Mouse (Mus musculus) limb, embryonic 15.5 days (tissue): ENCODE data around the gene Gm20388. TPM values are rescaled to one million over a fixed set of nuclear protein-coding genes. Genes with fewer than 3 reads are reported as not detected.

Experiments used
- ATAC-seq: fragments of 200-750 bp; cut with Nextera tagmentation; 2 replicates; pipeline ENCODE4 v1.8.0; 2017; ENCODE audit warnings: low read depth, moderate TSS enrichment; ENCODE audit not compliant: insufficient number of reproducible peaks, low FRiP score, low TSS enrichment
- H3K27ac ChIP-seq: fragments of 300-500 bp; sonication (generic); 2 replicates; pipeline ENCODE4 v1.5.1; 2015; ENCODE audit warnings: moderate library complexity, mild to moderate bottlenecking, inconsistent platforms
- H3K27me3 ChIP-seq: fragments of 300-500 bp; sonication (generic); 2 replicates; pipeline ENCODE4 v1.6.1; 2015; ENCODE audit warnings: inconsistent platforms
- H3K36me3 ChIP-seq: fragments of 300-500 bp; sonication (generic); 2 replicates; pipeline ENCODE4 v1.6.1; 2015; ENCODE audit warnings: inconsistent platforms
- H3K4me1 ChIP-seq: fragments of 300-500 bp; sonication (generic); 2 replicates; pipeline ENCODE4 v1.6.1; 2015; ENCODE audit warnings: inconsistent platforms
- H3K4me2 ChIP-seq: fragments of 300-500 bp; sonication (generic); 2 replicates; pipeline ENCODE4 v1.6.1; 2015; ENCODE audit warnings: mild to moderate bottlenecking, inconsistent platforms
- H3K4me3 ChIP-seq: fragments of 300-500 bp; sonication (generic); 2 replicates; pipeline ENCODE4 v1.5.1; 2015; ENCODE audit warnings: mild to moderate bottlenecking, inconsistent platforms
- H3K9ac ChIP-seq: fragments of 300-500 bp; sonication (generic); 2 replicates; pipeline ENCODE4 v1.6.1; 2015; ENCODE audit warnings: inconsistent platforms
- H3K9me3 ChIP-seq: fragments of 300-500 bp; sonication (generic); 2 replicates; pipeline ENCODE4 v1.6.1; 2016; ENCODE audit warnings: inconsistent platforms
- WGBS: fragments of 180-500 bp; shearing (Covaris S2); methylation state at CpG from one replicate; pipeline ENCODE4 v1.1.7; 2015; 5-methylcytosine and 5-hydroxymethylcytosine counted together
- polyA plus RNA-seq: library from polyadenylated mRNA; unstranded; fragments of >200 nt; fragmentation: Nextera tagmentation; extraction: Ambion mirVana; gene quantifications from 2 replicates; pipeline ENCODE4 v1.2.1, GENCODE M21; 2015

Gm20388 gene
- polyA plus RNA-seq, 1 experiment from 2014 or later = 4.9 TPM

GRCm38 (mm10) chr8:123891883-123892585, 3981.4 kb downstream of the Gm20388 start:
- no peaks in the 10 kb centered on the region for H3K36me3 ChIP-seq
- no peak for ATAC-seq
- H3K4me2 ChIP-seq = peak overlapping the region; percentile 43
- no peak overlapping the region for H3K27ac ChIP-seq
- WGBS = 1% methylated on average over 49 of the region's 49 CpGs
- H3K27me3 ChIP-seq = peaks cover 73% of the 10 kb centered on the region
- H3K4me1 ChIP-seq = peaks cover 15% of the 10 kb centered on the region
- no peaks in the 10 kb centered on the region for H3K9me3 ChIP-seq
- peak overlapping the region; percentile 24 for H3K4me3 ChIP-seq
- 0 out of 2 replicates have a peak overlapping the region, but pooled peaks have one; percentile 14 for H3K9ac ChIP-seq

GRCm38 (mm10) chr8:123892586-123893155, 3982.0 kb downstream of the Gm20388 start:
- WGBS = 8% methylated on average over 30 of the region's 30 CpGs
- Histone ChIP-seq H3K36me3 (no peaks in the 10 kb centered on the region), H3K27ac (no peak overlapping the region), H3K27me3 (peaks cover 73% of the 10 kb centered on the region), H3K9ac (no peak overlapping the region), H3K4me2 (no peak overlapping the region), H3K4me1 (peaks cover 15% of the 10 kb centered on the region), H3K4me3 (peak overlapping the region; percentile 24), H3K9me3 (no peaks in the 10 kb centered on the region)
- no peak for ATAC-seq

DNA sequence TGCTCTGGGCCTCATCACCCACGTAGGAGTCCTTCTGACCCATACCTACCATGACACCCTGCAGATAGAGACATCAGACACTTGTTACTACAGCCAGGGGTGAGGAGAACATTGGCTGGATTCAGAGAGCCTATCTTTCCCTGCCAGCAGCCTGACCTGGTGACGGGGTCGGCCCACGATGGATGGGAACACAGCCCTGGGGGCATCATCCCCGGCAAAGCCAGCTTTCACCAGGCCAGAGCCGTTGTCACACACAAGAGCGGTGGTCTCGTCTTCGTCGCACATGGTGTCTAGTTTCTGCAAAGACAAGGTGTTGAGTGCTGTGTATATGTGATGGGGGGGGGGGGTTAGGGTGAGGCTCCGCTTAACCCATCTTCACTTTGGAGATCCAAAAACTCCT, 3982.8 kb downstream of the Gm20388 start:
- 76% methylated on average over 11 of the region's 11 CpGs for WGBS
- no peak for ATAC-seq

GRCm38 (mm10) chr8:123894502-123895097, 3984.0 kb downstream of the Gm20388 start, which contains the start of gene Acta1:
Gene Acta1 (minus strand): TSS chr8:123894751.
- Histone ChIP-seq H3K4me2 (no peak within 1 kb of the TSS), H3K9ac (no peak within 1 kb of the TSS), H3K36me3 (0 out of 2 replicates have a peak, but pooled peaks cover 10% of the 10 kb centered on the region), H3K9me3 (no peaks in the 10 kb centered on the region), H3K4me3 (peak within 1 kb of the TSS; percentile 7; the same call in 1 of the 2 replicates), H3K27ac (no peak within 1 kb of the TSS; the same call in 1 of the 2 replicates), H3K4me1 (peaks cover 15% of the 10 kb centered on the region), H3K27me3 (peaks cover 73% of the 10 kb centered on the region)
- peak; percentile 70; the same call in 1 of the 2 replicates for ATAC-seq
- WGBS = 26% methylated on average over 15 of the region's 15 CpGs

More for the DNA sequence above, 3982.8 kb downstream of the Gm20388 start:
- H3K36me3 ChIP-seq = 0 out of 2 replicates have a peak, but pooled peaks cover under 1% of the 10 kb centered on the region
- no peaks in the 10 kb centered on the region for H3K9me3 ChIP-seq
- H3K9ac ChIP-seq = no peak overlapping the region
- no peak overlapping the region for H3K4me2 ChIP-seq
- peaks cover 73% of the 10 kb centered on the region for H3K27me3 ChIP-seq
- H3K27ac ChIP-seq = no peak overlapping the region
- H3K4me1 ChIP-seq = peaks cover 15% of the 10 kb centered on the region
- 0 out of 2 replicates have a peak overlapping the region, but pooled peaks have one; percentile 24 for H3K4me3 ChIP-seq

GRCm38 (mm10) chr8:123895230-123895629, 3984.6 kb downstream of the Gm20388 start:
- H3K9me3 ChIP-seq = no peaks in the 10 kb centered on the region
- H3K9ac ChIP-seq = no peak overlapping the region
- H3K4me1 ChIP-seq = peaks cover 15% of the 10 kb centered on the region
- ATAC-seq = peak; percentile 23; the same call in 1 of the 2 replicates
- peaks cover 14% of the 10 kb centered on the region; the same call in 1 of the 2 replicates for H3K36me3 ChIP-seq
- H3K4me3 ChIP-seq = no peak overlapping the region
- H3K27me3 ChIP-seq = peaks cover 67% of the 10 kb centered on the region
- no peak overlapping the region; the same call in 1 of the 2 replicates for H3K27ac ChIP-seq
- no peak overlapping the region for H3K4me2 ChIP-seq
- 63% methylated on average over 4 of the region's 4 CpGs for WGBS

DNA sequence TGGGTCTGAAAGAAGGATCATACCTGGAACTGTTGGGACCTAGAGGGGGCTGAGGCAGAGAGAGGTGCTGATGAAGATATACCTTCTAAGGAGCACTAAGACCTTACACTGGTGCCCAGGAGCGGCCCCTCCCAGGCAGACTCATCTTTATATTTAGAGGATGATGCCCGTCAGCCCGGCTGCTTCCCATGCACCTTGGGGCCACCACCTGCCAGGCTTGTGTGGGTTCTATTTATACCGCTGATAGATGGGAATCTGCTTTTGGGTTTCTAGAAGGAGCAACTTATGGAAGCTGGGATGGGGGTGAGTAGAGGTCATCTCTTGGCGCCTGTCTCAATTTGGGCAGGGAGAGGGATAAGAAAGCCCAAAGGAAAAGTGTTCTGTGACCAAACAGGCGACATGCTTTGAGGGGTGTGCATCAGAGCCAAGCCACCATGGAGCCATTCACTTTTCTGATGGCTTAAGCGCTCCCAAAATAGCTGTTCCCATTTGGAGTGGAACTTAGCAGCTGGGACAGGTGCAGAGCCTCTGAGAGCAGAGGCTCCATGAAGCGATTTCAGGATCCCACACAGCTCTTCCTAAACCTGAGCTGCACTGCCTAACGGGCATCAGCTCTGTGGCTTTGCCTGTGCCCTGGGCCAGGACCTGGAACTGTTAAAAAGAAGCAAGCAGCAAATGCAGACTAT, 3985.2 kb downstream of the Gm20388 start:
- H3K27ac ChIP-seq = no peak overlapping the region
- H3K4me1 ChIP-seq = peaks cover 15% of the 10 kb centered on the region
- 70% methylated on average over 9 of the region's 9 CpGs for WGBS
- no peak overlapping the region for H3K9ac ChIP-seq
- H3K36me3 ChIP-seq = peaks cover 20% of the 10 kb centered on the region
- 0 out of 2 replicates have a peak, but pooled peaks have one; percentile 27 for ATAC-seq
- peaks cover 62% of the 10 kb centered on the region for H3K27me3 ChIP-seq
- H3K4me2 ChIP-seq = no peak overlapping the region
- no peaks in the 10 kb centered on the region for H3K9me3 ChIP-seq
- no peak overlapping the region for H3K4me3 ChIP-seq

DNA sequence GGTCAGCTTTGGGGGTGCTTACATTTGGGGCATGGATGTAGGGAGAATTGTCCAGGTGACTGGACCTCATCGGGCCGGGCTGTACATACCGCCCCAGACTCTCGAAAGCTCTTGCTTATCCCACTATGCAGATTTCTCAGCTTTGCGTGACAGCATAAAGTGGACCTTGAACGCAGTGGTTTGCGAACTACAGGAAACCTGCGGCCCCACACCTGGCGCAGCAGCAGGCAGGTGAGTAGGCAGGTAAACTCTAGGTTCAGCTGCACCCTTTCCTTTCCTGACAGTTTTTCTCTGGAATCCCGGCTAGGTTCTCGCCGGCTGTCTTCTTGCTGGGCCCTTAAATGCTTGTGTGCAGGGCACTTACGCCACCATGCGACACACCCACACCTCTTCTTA, 3985.7 kb downstream of the Gm20388 start:
- H3K4me1 ChIP-seq = peaks cover 15% of the 10 kb centered on the region
- H3K9ac ChIP-seq = no peak overlapping the region
- H3K36me3 ChIP-seq = peaks cover 25% of the 10 kb centered on the region
- H3K4me3 ChIP-seq = no peak overlapping the region
- H3K9me3 ChIP-seq = no peaks in the 10 kb centered on the region
- no peak overlapping the region for H3K4me2 ChIP-seq
- WGBS = 54% methylated on average over 14 of the region's 14 CpGs
- H3K27ac ChIP-seq = no peak overlapping the region
- peaks cover 56% of the 10 kb centered on the region for H3K27me3 ChIP-seq
- no peak for ATAC-seq

- Histone ChIP-seq H3K27me3 (peaks cover 52% of the 10 kb centered on the region), H3K27ac (no peak overlapping the region), H3K4me3 (no peak overlapping the region), H3K36me3 (peaks cover 29% of the 10 kb centered on the region), H3K4me2 (no peak overlapping the region), H3K4me1 (peaks cover 11% of the 10 kb centered on the region), H3K9me3 (no peaks in the 10 kb centered on the region), H3K9ac (no peak overlapping the region)
- whole genome bisulfite sequencing = 58% methylated on average over 10 of the region's 10 CpGs
- no peak for ATAC-seq
Observed at GRCm38 (mm10) chr8:123896774-123897173, 3986.1 kb downstream of the Gm20388 start.

GRCm38 (mm10) chr8:123898576-123898975, 3987.9 kb downstream of the Gm20388 start:
- Histone ChIP-seq H3K27me3 (peaks cover 34% of the 10 kb centered on the region), H3K36me3 (peaks cover 47% of the 10 kb centered on the region), H3K4me2 (no peak overlapping the region), H3K27ac (no peak overlapping the region), H3K4me1 (no peaks in the 10 kb centered on the region), H3K4me3 (no peak overlapping the region), H3K9me3 (no peaks in the 10 kb centered on the region), H3K9ac (no peak overlapping the region)
- WGBS = 84% methylated on average over 5 of the region's 5 CpGs
- ATAC-seq = no peak

DNA sequence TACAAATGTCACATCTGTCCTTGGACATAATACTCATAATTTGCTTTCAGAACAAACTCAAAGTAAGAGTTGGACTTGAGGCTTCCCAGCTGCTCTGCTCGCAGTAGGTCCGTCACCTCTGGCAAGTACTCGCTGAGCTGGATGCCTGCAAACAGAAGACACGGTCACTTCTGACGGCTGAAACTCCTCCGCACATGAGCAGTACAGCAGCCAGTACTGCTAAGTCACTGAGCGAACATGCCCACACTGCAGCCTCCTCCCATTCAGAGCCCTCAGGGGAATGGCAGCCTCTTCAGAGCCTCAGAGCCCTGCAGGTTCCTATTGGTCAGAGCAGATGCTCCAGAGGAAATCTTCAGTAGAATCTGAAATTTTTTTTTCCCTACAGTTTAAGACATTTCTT, 3988.7 kb downstream of the Gm20388 start:
- Histone ChIP-seq H3K9me3 (no peaks in the 10 kb centered on the region), H3K4me3 (no peak overlapping the region), H3K36me3 (peaks cover 55% of the 10 kb centered on the region), H3K27ac (no peak overlapping the region), H3K4me2 (no peak overlapping the region), H3K4me1 (no peaks in the 10 kb centered on the region), H3K9ac (no peak overlapping the region), H3K27me3 (peaks cover 26% of the 10 kb centered on the region)
- ATAC-seq = no peak
- WGBS = 89% methylated on average over 7 of the region's 7 CpGs

DNA sequence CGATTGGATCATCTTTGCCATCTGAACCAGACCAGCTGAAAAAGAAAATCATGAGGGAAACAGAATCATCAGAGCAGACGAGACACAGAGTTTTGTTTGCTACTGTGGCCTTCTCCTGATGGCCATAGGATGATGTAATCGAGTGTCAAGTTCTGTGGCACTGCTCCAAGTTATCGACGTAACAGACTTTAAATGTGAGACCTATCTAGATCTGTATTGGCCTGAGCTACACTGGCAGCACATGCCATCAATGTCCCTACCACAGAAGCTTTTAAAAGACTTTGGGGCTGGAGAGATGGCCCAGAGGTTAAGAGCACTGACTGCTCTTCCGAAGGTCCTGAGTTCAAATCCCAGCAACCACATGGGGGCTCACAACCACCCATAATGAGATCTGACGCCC, 3992.0 kb downstream of the Gm20388 start:
- ATAC-seq = no peak
- no peaks in the 10 kb centered on the region for H3K9me3 ChIP-seq
- WGBS = 82% methylated on average over 7 of the region's 7 CpGs

More for the DNA sequence above, 3992.0 kb downstream of the Gm20388 start:
- H3K4me3 ChIP-seq = no peak overlapping the region
- peaks cover 79% of the 10 kb centered on the region for H3K36me3 ChIP-seq
- H3K9ac ChIP-seq = no peak overlapping the region
- no peak overlapping the region for H3K4me2 ChIP-seq
- H3K4me1 ChIP-seq = no peaks in the 10 kb centered on the region
- no peaks in the 10 kb centered on the region for H3K27me3 ChIP-seq
- H3K27ac ChIP-seq = no peak overlapping the region
